Mouse (Mus musculus) large intestine, adult 2 months (tissue): ENCODE results near the gene Htr3a. TPM values are rescaled to one million over a fixed set of nuclear protein-coding genes. Genes with fewer than 3 reads are reported as not detected.

Source experiments
- DNase-seq: peaks from one replicate; pipeline ENCODE4 v3.0.0-alpha.2; 2012; ENCODE audit warnings: low read depth, low spot score
- WGBS: fragments of 180-500 bp; shearing (Covaris S2); methylation state at CpG from one replicate; pipeline ENCODE4 v1.1.7; 2018; 5-methylcytosine and 5-hydroxymethylcytosine counted together
- polyA plus RNA-seq: library from polyadenylated mRNA; depleted of rRNA; stranded (reverse); fragments of >200 nt; gene quantifications from 2 replicates; pipeline ENCODE4 v1.2.3, GENCODE M21; 2012; rRNA removed

Htr3a gene
- polyA plus RNA-seq, 1 experiment, result 5.8 TPM

- no peak for DNase-seq
- WGBS, result 79% methylated on average over 4 of the region's 4 CpGs
Observed at GRCm38 (mm10) chr9:48856240-48856639, 54.7 kb downstream of the Htr3a start.

GRCm38 (mm10) chr9:48849531-48849930 is 61.4 kb downstream of the Htr3a start:
- WGBS, result 88% methylated on average over 5 of the region's 5 CpGs
- DNase-seq, result no peak

Other genes with a start within 250 kb of the Htr3a start
- 1.2 and 3.1 TPM in 2 replicates for gene Zbtb16, start 74.9 kb downstream of the Htr3a start, polyA plus RNA-seq
- gene Htr3b, start 53.9 kb upstream of the Htr3a start, polyA plus RNA-seq, result 0.25 and 0.27 TPM in 2 replicates
- 4.6 and 7.3 TPM in 2 replicates for gene Usp28, start 74.3 kb upstream of the Htr3a start, polyA plus RNA-seq
- 10.7 and 13.3 TPM in 2 replicates for gene Zw10, start 144.5 kb upstream of the Htr3a start, polyA plus RNA-seq
- 2.2 and 3.6 TPM in 2 replicates for gene Tmprss5, start 170.2 kb upstream of the Htr3a start, polyA plus RNA-seq